Mouse (Mus musculus): Measurements from ENCODE around the gene Dmc1. TPM values are rescaled to one million over a fixed set of nuclear protein-coding genes. Genes with fewer than 3 reads are reported as not detected.

The Dmc1 gene
- polyA plus RNA-seq, 1 experiment from 2014 or later = 1.7 TPM

- Histone ChIP-seq H3K36me3 (ENCODE audit: control insufficient read depth, insufficient read depth) (no peaks in the 10 kb centered on the region), H3K27ac (ENCODE audit: low read depth, low read length) (no peak overlapping the region), H3K4me2 (replicated peaks; ENCODE audit: low read depth) (peak overlapping the region; percentile 74), H3K9me3 (ENCODE audit: control insufficient read depth) (no peaks in the 10 kb centered on the region), H3K4me1 (replicated peaks; ENCODE audit: control insufficient read depth, insufficient read depth, low read length) (no peaks in the 10 kb centered on the region; the same call in 1 of the 2 replicates), H3K4me3 (ENCODE audit: low read depth, low read length) (peak overlapping the region; percentile 31), H3K9ac (ENCODE audit: low read depth, low read length) (no peak overlapping the region), H3K27me3 (replicated peaks; ENCODE audit: control insufficient read depth, insufficient read depth, low read length) (peaks cover 72% of the 10 kb centered on the region)
- ATAC-seq = peak; percentile 56; the same call in 1 of the 2 replicates
- WGBS = 5% methylated on average over 61 of the region's 61 CpGs
- TF ChIP-seq CTCF (IDR thresholded peaks at IDR 0.05; ENCODE audit: low read depth) = no peak
Measured at GRCm38 (mm10) chr15:79511553-79512320, 93.2 kb downstream of the Dmc1 start.

Small RNA genes within 50 kb of the gene (microRNA-seq; reads per million reads assigned to microRNA genes)
- not detected for gene Gm27903

Other genes with a start within 250 kb of the Dmc1 start
- 32.7 and 34.1 TPM in 2 replicates for gene Tmem184b, start 201.5 kb downstream of the Dmc1 start, polyA plus RNA-seq (2015; fragmentation: Nextera tagmentation; extraction: Ambion mirVana)
- gene Csnk1e, start 149.5 kb downstream of the Dmc1 start, polyA plus RNA-seq (2015; fragmentation: Nextera tagmentation; extraction: Ambion mirVana) = 18.2 and 25.7 TPM in 2 replicates
- gene Kcnj4, start 99.9 kb downstream of the Dmc1 start, polyA plus RNA-seq (2015; fragmentation: Nextera tagmentation; extraction: Ambion mirVana) = not detected in 2 replicates
- 75.7 and 95.2 TPM in 2 replicates for gene Kdelr3, start 88.7 kb downstream of the Dmc1 start, polyA plus RNA-seq (2015; fragmentation: Nextera tagmentation; extraction: Ambion mirVana)
- 18.7 and 23.8 TPM in 2 replicates for gene Ddx17, start 58.4 kb downstream of the Dmc1 start, polyA plus RNA-seq (2015; fragmentation: Nextera tagmentation; extraction: Ambion mirVana)
- 0.13 and 0.27 TPM in 2 replicates for gene Fam227a, start 53.8 kb upstream of the Dmc1 start, polyA plus RNA-seq (2015; fragmentation: Nextera tagmentation; extraction: Ambion mirVana)
- 22.3 and 23.1 TPM in 2 replicates for gene Cby1, start 54.1 kb upstream of the Dmc1 start, polyA plus RNA-seq (2015; fragmentation: Nextera tagmentation; extraction: Ambion mirVana)
- 207 and 211 TPM in 2 replicates for gene Tomm22, start 65.8 kb upstream of the Dmc1 start, polyA plus RNA-seq (2015; fragmentation: Nextera tagmentation; extraction: Ambion mirVana)
- 9.4 and 9.7 TPM in 2 replicates for gene Josd1, start 82.8 kb upstream of the Dmc1 start, polyA plus RNA-seq (2015; fragmentation: Nextera tagmentation; extraction: Ambion mirVana)
- gene Gtpbp1, start 85.7 kb upstream of the Dmc1 start, polyA plus RNA-seq (2015; fragmentation: Nextera tagmentation; extraction: Ambion mirVana) = 15.0 and 15.3 TPM in 2 replicates
- 1.1 and 1.2 TPM in 2 replicates for gene Sun2, start 137.4 kb upstream of the Dmc1 start, polyA plus RNA-seq (2015; fragmentation: Nextera tagmentation; extraction: Ambion mirVana)
- 19.5 and 20.1 TPM in 2 replicates for gene Dnal4, start 172.7 kb upstream of the Dmc1 start, polyA plus RNA-seq (2015; fragmentation: Nextera tagmentation; extraction: Ambion mirVana)
- 1.2 and 1.6 TPM in 2 replicates for gene Nptxr, start 199.7 kb upstream of the Dmc1 start, polyA plus RNA-seq (2015; fragmentation: Nextera tagmentation; extraction: Ambion mirVana)
- gene Npcd, start 229.1 kb upstream of the Dmc1 start, polyA plus RNA-seq (2015; fragmentation: Nextera tagmentation; extraction: Ambion mirVana) = 0.61 TPM in 1 of 2 replicates, not detected in the other
- 13.8 and 15.7 TPM in 2 replicates for gene Cbx6, start 229.6 kb upstream of the Dmc1 start, polyA plus RNA-seq (2015; fragmentation: Nextera tagmentation; extraction: Ambion mirVana)

Measured in intestine, postnatal 0 days (tissue).